Mouse (Mus musculus): ENCODE measurements around the gene Oxa1l.

GRCm38 (mm10) chr14:54387546-54387945, 26.9 kb downstream of the Oxa1l start:
- TF ChIP-seq POLR2A (IDR thresholded peaks at IDR 0.05; ENCODE audit: control insufficient read depth in 1 of 2, insufficient read depth in 1 of 2, low read depth in 1 of 2, low read length in 2 of 2, poor library complexity in 1 of 2), result no peak
- TF ChIP-seq SMC3 (IDR thresholded peaks at IDR 0.05; ENCODE audit: low read depth, low read length), result no peak
- TF ChIP-seq RCOR1 (IDR thresholded peaks at IDR 0.05; ENCODE audit: low read depth, low read length), result no peak
- TF ChIP-seq MEF2A (IDR thresholded peaks at IDR 0.05; ENCODE audit: extremely low read depth, insufficient replicate concordance, low read depth, low read length, poor library complexity, severe bottlenecking), result no peak
